Mouse (Mus musculus): ENCODE measurements at regions not wholly inside any gene's neighbourhood (a gene's known extent, or its start where the extent isn't known, plus 50 kb on each side); places are given as distances from the start of the nearest gene placed in this dataset.

DNA sequence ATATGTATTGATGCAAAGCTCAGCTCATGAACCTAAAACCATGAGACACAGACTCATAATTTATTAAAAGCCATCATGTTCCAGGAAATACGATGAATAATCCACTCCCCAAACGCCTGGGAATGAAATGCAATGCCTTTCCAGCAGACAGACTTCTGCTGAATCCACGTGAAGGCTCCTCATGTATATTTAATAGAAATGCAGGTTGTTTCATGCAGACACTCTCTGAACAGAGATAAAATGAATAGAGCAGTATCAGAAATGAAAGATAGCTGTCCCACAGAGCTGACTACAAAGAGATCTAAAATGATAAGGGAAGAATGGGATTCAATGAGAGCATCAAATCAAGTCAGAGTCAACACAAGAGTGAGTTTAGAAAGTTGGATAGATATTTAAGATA lies 376.3 kb upstream of the Lrfn5 start:
- DNase-seq, result no peak

DNA sequence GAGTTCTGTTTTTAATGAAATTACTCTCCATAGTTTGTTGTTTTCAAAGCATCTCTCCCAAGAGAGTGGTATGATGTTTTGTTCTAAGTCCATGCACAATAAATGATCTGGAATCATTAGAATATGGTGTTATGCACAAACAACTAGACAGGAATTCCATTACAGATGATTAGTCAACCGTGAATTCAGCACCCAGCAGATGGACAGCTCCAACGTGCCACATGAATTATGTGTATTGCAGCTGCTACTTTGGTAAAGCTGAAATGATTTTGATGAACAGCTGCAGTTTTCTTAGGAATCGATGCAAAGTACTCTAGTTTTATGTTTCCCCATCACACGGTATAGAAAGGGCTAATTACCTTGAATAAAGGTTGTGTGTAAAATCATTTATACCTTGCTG lies 347.6 kb upstream of the Lrfn5 start:
- DNase-seq, result peak in 1 of 2 experiments; percentile 7

All from cerebellum, postnatal 14 days (tissue).